Mouse (Mus musculus) frontal cortex, adult (tissue): ENCODE measurements around the gene Smyd3.

ENCODE experiments used
- ATAC-seq: cut with Nextera tagmentation; 2 replicates; pipeline ENCODE4 v1.9.2; 2017; ENCODE audit warnings: mild to moderate bottlenecking, moderate library complexity, mixed read lengths; ENCODE audit not compliant: low TSS enrichment

Gene Smyd3

GRCm38 (mm10) chr1:179289744-179290143, 228.1 kb downstream of the Smyd3 start:
- no peak for ATAC-seq

- ATAC-seq, result no peak
These were observed 231.1 kb downstream of the Smyd3 start for GRCm38 (mm10) chr1:179286748-179287147.

- no peak for ATAC-seq
These were observed 235.0 kb downstream of the Smyd3 start for GRCm38 (mm10) chr1:179282821-179283220.

- ATAC-seq, result no peak
These were observed 236.3 kb downstream of the Smyd3 start for GRCm38 (mm10) chr1:179281401-179282121.

- no peak for ATAC-seq
These were observed 238.7 kb downstream of the Smyd3 start for GRCm38 (mm10) chr1:179279116-179279515.

- no peak; the same call in 1 of the 2 replicates for ATAC-seq
These were observed 240.5 kb downstream of the Smyd3 start for GRCm38 (mm10) chr1:179277346-179277745.

- no peak for ATAC-seq
These were observed 241.0 kb downstream of the Smyd3 start for GRCm38 (mm10) chr1:179276866-179277265.

GRCm38 (mm10) chr1:179272926-179273325, 244.9 kb downstream of the Smyd3 start:
- ATAC-seq, result no peak

GRCm38 (mm10) chr1:179272351-179272750, 245.5 kb downstream of the Smyd3 start:
- ATAC-seq, result no peak

- ATAC-seq, result no peak
These were observed 250.9 kb downstream of the Smyd3 start for GRCm38 (mm10) chr1:179266936-179267335.

GRCm38 (mm10) chr1:179261496-179261966, 256.3 kb downstream of the Smyd3 start:
- peak; percentile 92 for ATAC-seq

- no peak for ATAC-seq
These were observed 261.9 kb downstream of the Smyd3 start for GRCm38 (mm10) chr1:179255826-179256512.

GRCm38 (mm10) chr1:179254531-179254930, 263.3 kb downstream of the Smyd3 start:
- ATAC-seq, result no peak

GRCm38 (mm10) chr1:179252611-179253010, 265.2 kb downstream of the Smyd3 start:
- ATAC-seq, result no peak

GRCm38 (mm10) chr1:179250388-179250787, 267.5 kb downstream of the Smyd3 start:
- no peak for ATAC-seq

GRCm38 (mm10) chr1:179243554-179243953, 274.3 kb downstream of the Smyd3 start:
- ATAC-seq, result no peak

- no peak for ATAC-seq
These were observed 277.1 kb downstream of the Smyd3 start for GRCm38 (mm10) chr1:179240663-179241279.

- no peak for ATAC-seq
These were observed 279.2 kb downstream of the Smyd3 start for GRCm38 (mm10) chr1:179238639-179239038.

GRCm38 (mm10) chr1:179237989-179238388, 279.9 kb downstream of the Smyd3 start:
- ATAC-seq, result no peak

GRCm38 (mm10) chr1:179236217-179236840, 281.5 kb downstream of the Smyd3 start:
- no peak for ATAC-seq

GRCm38 (mm10) chr1:179231777-179232661, 285.8 kb downstream of the Smyd3 start:
- peak; percentile 93 for ATAC-seq
